Mouse (Mus musculus): Measurements from ENCODE around the gene Itprid1.

DNA sequence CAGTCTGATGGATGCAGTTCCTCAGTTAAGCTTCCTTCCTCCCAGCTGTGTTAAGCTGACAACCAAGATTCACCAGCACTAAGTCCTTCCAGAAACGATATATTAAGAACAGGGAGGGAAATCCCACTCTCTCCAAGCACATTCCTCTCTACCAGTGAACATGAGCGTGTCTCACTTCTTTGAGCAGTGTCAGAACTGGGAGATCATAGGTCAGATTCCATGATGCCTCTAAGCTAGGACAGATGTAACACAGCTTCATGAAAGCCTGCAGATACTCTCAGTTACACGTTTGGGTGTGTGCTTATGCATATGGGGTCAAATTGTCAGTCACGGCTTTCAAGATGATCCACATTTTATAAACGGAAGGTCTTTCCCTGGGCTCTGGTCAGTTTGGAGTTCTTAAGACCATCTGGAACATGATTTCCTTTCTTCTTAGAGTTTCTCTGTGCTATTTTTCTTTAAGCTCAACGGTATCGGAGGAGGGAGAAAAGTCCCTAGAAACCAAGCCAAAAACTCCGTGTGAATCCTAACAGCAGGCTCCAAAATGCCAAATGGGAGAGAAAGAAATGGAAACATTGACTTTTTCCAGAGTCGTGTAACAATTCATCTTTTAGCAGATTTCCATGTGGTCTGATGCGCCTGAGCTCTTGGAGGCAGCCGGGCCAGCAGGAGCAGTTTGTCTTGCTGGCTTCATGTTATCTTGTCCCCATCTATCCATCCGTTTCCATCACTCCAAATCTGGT, 22.3 kb upstream of the Itprid1 start:
- no peak for TF ChIP-seq POLR2A (IDR thresholded peaks at IDR 0.05; ENCODE audit: low read depth, low read length)
- no peak for TF ChIP-seq CTCF (conservative IDR thresholded peaks at IDR 0.05; ENCODE audit: insufficient read depth, insufficient read length, low read depth, low read length)
